Mouse (Mus musculus) forebrain, embryonic 16.5 days (tissue): ENCODE measurements around the gene Cerk. TPM values are rescaled to one million over a fixed set of nuclear protein-coding genes. Genes with fewer than 3 reads are reported as not detected.
"Not testable (repeated sequence)": the region's sequence is repeated elsewhere in the genome, so short reads cannot be mapped to it uniquely, and the experiment has no call there.

ENCODE experiments used
- ATAC-seq: fragments of 200-750 bp; cut with Nextera tagmentation; 2 replicates; pipeline ENCODE4 v1.8.0; 2017; ENCODE audit warnings: mild to moderate bottlenecking, moderate library complexity
- H3K27ac ChIP-seq: fragments of 300-500 bp; sonication (generic); 2 replicates; pipeline ENCODE4 v1.5.1; 2014; ENCODE audit warnings: low read length, control low read depth
- H3K27me3 ChIP-seq: fragments of 300-500 bp; sonication (generic); replicated peaks from 2 replicates; pipeline ENCODE4 v1.6.1; 2014; ENCODE audit warnings: low read length; ENCODE audit not compliant: control insufficient read depth, insufficient read depth
- H3K36me3 ChIP-seq: fragments of 300-500 bp; sonication (generic); 2 replicates; pipeline ENCODE4 v1.6.1; 2014; ENCODE audit not compliant: control insufficient read depth, insufficient read depth
- H3K4me1 ChIP-seq: fragments of 300-500 bp; sonication (generic); replicated peaks from 2 replicates; pipeline ENCODE4 v1.6.1; 2014; ENCODE audit warnings: low read length; ENCODE audit not compliant: control insufficient read depth, insufficient read depth
- H3K4me2 ChIP-seq: fragments of 300-500 bp; sonication (generic); 2 replicates; pipeline ENCODE4 v1.6.1; 2014; ENCODE audit warnings: mild to moderate bottlenecking, low read length, control low read depth
- H3K4me3 ChIP-seq: fragments of 300-500 bp; sonication (generic); replicated peaks from 2 replicates; pipeline ENCODE4 v1.5.1; 2014; ENCODE audit warnings: mild to moderate bottlenecking, low read length, control low read depth
- H3K9ac ChIP-seq: fragments of 300-500 bp; sonication (generic); replicated peaks from 2 replicates; pipeline ENCODE4 v1.6.1; 2014; ENCODE audit warnings: low read depth, low read length, control low read depth
- H3K9me3 ChIP-seq: fragments of 300-500 bp; sonication (generic); 2 replicates; pipeline ENCODE4 v1.6.1; 2016; ENCODE audit warnings: low read length; ENCODE audit not compliant: control insufficient read depth
- whole genome bisulfite sequencing: fragments of 180-500 bp; shearing (Covaris S2); extraction: QIAGEN DNeasy Blood & Tissue Kit; methylation state at CpG from one replicate; pipeline ENCODE4 v1.1.7; 2014; 5-methylcytosine and 5-hydroxymethylcytosine counted together
- polyA plus RNA-seq: library from polyadenylated mRNA; unstranded; fragments of >200 nt; fragmentation: Nextera tagmentation; extraction: Ambion mirVana; gene quantifications from 2 replicates; pipeline ENCODE4 v1.2.1, GENCODE M21; 2015

Gene Cerk
- polyA plus RNA-seq, 1 experiment from 2014 or later, result 23.8 TPM

DNA sequence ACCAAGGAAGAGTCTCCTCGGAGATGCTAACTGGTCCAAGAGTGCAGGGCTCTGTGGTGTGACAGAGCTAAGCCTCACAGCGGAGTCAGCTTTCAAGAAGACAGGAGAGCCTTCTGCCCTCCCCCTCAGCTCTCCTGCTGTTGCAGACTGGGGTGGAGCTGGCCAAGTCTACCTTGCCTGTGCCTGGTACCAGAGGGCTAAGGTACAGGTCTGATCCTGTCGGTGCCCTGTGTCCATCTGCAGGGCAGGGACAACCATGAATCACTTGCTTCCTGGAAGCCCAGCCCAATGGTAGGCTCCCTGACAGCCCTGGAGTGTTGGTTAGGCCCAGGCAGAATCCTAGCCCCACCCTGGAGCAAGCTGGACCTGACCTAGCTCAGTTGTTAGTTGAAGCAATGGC, 745 bp upstream of the Cerk start:
- no peaks in the 10 kb centered on the region for H3K36me3 ChIP-seq
- no peaks in the 10 kb centered on the region for H3K9me3 ChIP-seq
- WGBS, result 49% methylated on average over 3 of the region's 3 CpGs
- H3K4me3 ChIP-seq, result no peak overlapping the region
- H3K4me2 ChIP-seq, result no peak overlapping the region
- H3K9ac ChIP-seq, result no peak overlapping the region
- no peak for ATAC-seq
- H3K4me1 ChIP-seq, result peaks cover 37% of the 10 kb centered on the region
- no peaks in the 10 kb centered on the region for H3K27me3 ChIP-seq
- no peak overlapping the region for H3K27ac ChIP-seq

DNA sequence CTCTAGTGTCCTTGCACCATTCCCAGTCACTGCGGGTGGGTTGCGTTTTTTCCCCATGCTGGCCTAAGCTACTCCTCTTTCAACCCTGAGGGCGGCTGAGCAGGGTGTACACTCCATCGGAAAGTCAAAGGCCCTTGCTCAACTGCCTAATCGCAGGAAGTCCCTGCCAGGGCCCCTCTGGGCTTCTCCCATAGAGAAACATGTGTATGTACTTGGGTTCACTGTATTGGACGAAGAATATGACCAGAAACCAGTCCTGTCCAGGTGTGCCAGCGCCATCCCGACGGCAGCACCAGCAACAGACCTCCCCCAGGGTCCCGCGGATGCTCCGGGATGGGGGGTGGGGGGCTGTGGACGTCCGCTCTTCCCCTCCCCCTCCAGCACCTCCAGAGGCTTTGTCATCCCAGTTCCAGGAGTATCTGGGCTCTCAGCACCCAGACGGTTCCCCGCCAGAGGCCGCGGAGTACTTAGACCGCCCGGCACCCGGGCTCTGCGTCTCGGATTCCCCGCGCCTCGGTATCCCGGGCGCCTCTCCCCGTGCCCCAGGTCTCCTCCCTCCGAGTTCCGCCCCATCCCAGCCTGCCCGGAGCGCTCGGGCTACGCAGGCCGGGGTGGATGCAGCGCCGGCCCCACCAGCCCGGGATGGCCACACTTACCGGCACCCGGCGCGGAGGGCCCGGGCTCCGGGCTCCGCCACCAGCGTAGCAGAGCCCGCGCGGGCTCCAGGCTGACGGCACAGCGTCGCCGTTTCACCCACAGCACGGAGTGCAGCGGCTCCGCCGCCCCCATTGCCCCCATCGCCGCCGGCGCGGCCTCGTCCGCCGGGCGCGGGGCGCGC, 871 bp downstream of the Cerk start:
- Histone ChIP-seq H3K27ac (peak overlapping the region; percentile 76), H3K9ac (peak overlapping the region; percentile 96), H3K27me3 (no peaks in the 10 kb centered on the region), H3K9me3 (no peaks in the 10 kb centered on the region), H3K4me3 (peak overlapping the region; percentile 87), H3K4me1 (peaks cover 37% of the 10 kb centered on the region), H3K36me3 (no peaks in the 10 kb centered on the region), H3K4me2 (peak overlapping the region; percentile 95)
- WGBS, result under 1% methylated on average over 70 of the region's 70 CpGs
- peak; percentile 62 for ATAC-seq

DNA sequence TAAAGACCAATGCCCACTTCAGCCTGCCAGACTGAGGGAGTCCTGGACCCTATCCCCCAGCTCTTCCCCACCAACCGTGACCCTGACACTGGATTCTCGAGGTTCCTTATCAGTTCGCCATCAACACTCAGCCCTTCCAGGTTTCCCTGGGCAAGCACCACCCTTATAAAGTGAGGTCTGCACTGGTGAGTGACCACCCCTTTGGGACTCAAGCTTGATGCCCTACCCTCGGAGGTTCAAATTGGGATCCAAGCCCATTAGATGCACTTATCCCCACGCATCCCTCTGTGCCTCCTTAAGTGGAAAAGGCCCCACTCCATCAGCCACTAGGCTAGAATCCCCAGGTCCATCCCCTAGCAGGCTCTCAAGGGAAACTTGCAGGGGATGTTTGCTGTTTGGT, 1.9 kb downstream of the Cerk start:
- H3K4me1 ChIP-seq, result peaks cover 35% of the 10 kb centered on the region
- H3K27ac ChIP-seq, result no peak overlapping the region
- H3K36me3 ChIP-seq, result no peaks in the 10 kb centered on the region
- no peak for ATAC-seq
- no peaks in the 10 kb centered on the region for H3K27me3 ChIP-seq
- H3K4me2 ChIP-seq, result peak overlapping the region; percentile 95
- H3K9me3 ChIP-seq, result no peaks in the 10 kb centered on the region
- WGBS, result 81% methylated on average over 5 of the region's 5 CpGs
- no peak overlapping the region for H3K9ac ChIP-seq
- H3K4me3 ChIP-seq, result peak overlapping the region; percentile 87

DNA sequence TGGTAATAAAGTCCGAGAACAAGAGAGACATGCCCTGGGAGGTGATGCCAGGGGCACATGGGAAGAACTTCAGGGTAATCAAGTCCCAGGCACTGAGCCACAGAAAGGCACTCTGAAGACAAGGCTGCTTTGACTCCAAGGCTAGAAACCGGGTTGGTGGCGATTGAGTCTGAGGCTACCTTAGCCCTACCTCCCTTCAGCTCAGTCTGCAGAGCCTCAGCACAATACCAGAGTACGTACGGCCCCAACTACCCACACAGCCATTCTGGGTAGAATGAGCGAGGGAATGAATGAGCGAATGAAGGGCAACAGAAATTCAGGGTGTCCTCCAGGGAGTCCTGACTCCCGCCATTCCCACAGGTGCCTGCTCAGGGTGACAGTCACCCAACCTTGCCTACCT, 2.5 kb downstream of the Cerk start:
- Histone ChIP-seq H3K27ac (no peak overlapping the region), H3K4me3 (no peak overlapping the region), H3K27me3 (no peaks in the 10 kb centered on the region), H3K4me2 (no peak overlapping the region), H3K4me1 (peaks cover 30% of the 10 kb centered on the region), H3K9ac (no peak overlapping the region), H3K36me3 (no peaks in the 10 kb centered on the region), H3K9me3 (no peaks in the 10 kb centered on the region)
- ATAC-seq, result no peak
- WGBS, result 94% methylated on average over 8 of the region's 8 CpGs

DNA sequence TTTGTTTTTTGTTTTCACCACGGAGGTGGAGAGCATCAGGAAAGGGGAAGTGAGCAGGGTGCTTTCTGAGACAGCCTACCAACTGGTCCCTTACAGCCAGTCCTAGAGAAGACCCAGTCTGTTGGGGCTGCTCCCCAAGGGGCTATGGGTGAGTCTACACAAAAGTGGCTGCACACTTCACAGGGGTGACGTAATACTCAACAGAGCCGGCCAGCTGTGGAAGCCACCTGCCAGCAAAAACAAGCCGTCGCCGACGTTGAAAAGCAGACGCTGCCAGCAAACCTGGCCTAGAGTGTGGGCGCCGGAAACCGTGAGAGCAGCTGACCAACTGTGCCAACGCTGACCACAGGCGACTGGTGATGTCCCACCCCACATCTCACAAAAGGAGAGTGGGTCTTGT, 3.3 kb downstream of the Cerk start:
- H3K9ac ChIP-seq, result no peak overlapping the region
- H3K27ac ChIP-seq, result no peak overlapping the region
- WGBS, result 42% methylated on average over 13 of the region's 13 CpGs

DNA sequence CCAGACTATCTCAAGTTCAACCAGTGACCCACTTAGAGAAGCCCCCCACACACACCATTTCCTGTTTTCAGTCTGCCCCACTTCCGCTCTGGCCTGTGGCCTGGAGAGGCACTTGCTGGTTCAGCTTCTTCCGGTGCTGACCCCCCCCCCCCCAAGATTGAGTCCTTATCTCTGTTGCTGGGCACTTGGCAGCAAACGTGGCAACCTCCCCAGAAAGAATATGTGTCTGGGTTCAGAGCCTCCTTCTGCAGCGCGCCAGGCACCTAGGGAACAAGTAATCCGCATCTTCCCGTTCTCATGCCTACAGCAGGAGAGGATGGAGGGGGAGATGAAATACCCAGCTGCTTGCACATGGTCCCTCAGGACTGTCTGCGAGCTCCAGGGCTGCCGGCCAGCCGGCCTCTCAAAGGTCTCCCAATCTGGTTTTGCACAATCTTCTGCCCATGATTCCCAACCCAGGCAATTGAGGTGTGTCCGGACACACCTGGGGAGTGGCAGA, 4.0 kb downstream of the Cerk start:
- 59% methylated on average over 11 of the region's 11 CpGs for WGBS
- H3K27ac ChIP-seq, result no peak overlapping the region

More for the DNA sequence above, 3.3 kb downstream of the Cerk start:
- no peaks in the 10 kb centered on the region for H3K36me3 ChIP-seq
- peaks cover 29% of the 10 kb centered on the region for H3K4me1 ChIP-seq
- no peak overlapping the region for H3K4me2 ChIP-seq
- ATAC-seq, result no peak
- no peak overlapping the region for H3K4me3 ChIP-seq
- H3K9me3 ChIP-seq, result no peaks in the 10 kb centered on the region
- H3K27me3 ChIP-seq, result no peaks in the 10 kb centered on the region

DNA sequence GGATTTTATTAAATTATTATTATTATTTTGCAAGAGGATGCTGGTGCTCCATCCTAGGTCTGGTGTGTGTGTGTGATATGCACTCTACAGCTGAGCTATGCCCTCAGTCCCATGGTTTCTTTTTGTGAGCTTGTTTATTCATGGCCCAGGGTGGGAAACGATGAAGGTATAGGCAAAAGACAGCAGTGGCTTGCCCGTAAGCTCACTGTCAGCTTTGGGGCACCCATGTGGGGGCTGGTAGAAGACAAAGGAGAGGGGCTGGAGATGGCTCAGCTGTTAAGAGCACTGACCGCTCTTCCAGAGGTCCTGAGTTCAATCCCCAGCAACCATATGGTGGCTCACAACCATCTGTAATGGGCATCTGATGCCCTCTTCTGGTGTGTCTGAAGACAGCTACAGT, 4.6 kb downstream of the Cerk start:
- H3K27me3 ChIP-seq, result not testable (repeated sequence)
- WGBS, result 88% methylated on average over 3 of the region's 3 CpGs

More for the DNA sequence above, 4.0 kb downstream of the Cerk start:
- Histone ChIP-seq H3K4me1 (peaks cover 29% of the 10 kb centered on the region), H3K9me3 (no peaks in the 10 kb centered on the region), H3K9ac (no peak overlapping the region), H3K4me2 (no peak overlapping the region), H3K4me3 (no peak overlapping the region), H3K36me3 (no peaks in the 10 kb centered on the region), H3K27me3 (no peaks in the 10 kb centered on the region)
- no peak for ATAC-seq

DNA sequence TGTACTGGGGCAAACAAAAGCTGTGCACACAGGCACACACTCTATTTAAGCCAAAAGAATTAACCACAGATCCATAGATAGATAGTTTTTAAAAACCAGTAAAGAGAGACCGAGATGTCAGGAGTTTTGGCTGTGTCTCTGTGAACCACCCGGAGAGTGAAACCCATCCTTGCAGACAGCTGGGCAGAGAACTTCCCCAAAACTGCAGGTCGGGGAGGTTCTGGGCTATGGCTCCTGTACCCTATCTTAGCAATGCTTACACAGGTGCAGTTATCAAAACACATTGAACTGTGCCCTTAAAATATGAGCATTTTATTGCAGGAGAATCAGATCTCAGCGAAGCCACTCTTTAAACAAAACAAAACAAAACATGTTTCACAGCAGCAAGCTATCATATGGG, 5.5 kb downstream of the Cerk start:
- 82% methylated on average over 4 of the region's 4 CpGs for WGBS
- Histone ChIP-seq H3K4me2 (no peak overlapping the region), H3K4me3 (no peak overlapping the region), H3K9me3 (no peaks in the 10 kb centered on the region), H3K9ac (no peak overlapping the region), H3K36me3 (no peaks in the 10 kb centered on the region), H3K27me3 (no peaks in the 10 kb centered on the region), H3K4me1 (peaks cover 22% of the 10 kb centered on the region), H3K27ac (no peak overlapping the region)
- ATAC-seq, result no peak

More for the DNA sequence above, 4.6 kb downstream of the Cerk start:
- peaks cover 27% of the 10 kb centered on the region for H3K4me1 ChIP-seq
- not testable (repeated sequence) for H3K27ac ChIP-seq, H3K4me2 ChIP-seq, ATAC-seq, H3K9me3 ChIP-seq, H3K9ac ChIP-seq, H3K4me3 ChIP-seq, H3K36me3 ChIP-seq

DNA sequence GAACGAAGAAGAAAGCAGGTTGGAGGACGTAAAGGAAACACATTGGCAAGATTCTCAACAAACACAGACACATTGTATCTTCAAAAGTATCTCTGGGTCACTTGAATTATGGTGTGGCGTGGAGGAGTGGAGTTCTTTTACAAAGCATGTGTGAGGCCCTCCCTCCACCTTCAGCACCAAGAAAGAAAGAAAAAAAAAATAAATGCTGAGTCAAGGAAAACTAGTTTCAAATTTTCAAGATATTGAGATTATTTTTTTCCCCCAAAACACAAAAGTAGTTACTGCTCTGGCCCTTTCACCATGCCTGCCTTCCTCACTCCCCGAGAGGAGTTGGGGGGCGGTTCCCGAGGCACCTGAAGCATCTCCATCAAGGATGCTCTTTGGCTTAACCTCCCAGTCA, 7.3 kb downstream of the Cerk start:
- no peak for ATAC-seq
- Histone ChIP-seq H3K36me3 (no peaks in the 10 kb centered on the region), H3K9me3 (no peaks in the 10 kb centered on the region), H3K27me3 (no peaks in the 10 kb centered on the region), H3K4me3 (no peak overlapping the region), H3K4me1 (peaks cover 11% of the 10 kb centered on the region), H3K4me2 (no peak overlapping the region), H3K27ac (no peak overlapping the region), H3K9ac (no peak overlapping the region)
- WGBS, result 90% methylated on average over 6 of the region's 6 CpGs
